Mouse (Mus musculus): ENCODE results near the gene Rab1b.
"Not testable (repeated sequence)": the region's sequence is repeated elsewhere in the genome, so short reads cannot be mapped to it uniquely, and the experiment has no call there.

Gene Rab1b

GRCm38 (mm10) chr19:5106731-5107191 is at the start of gene Rab1b:
Rab1b (minus strand) TSS chr19:5107072.
- peak; percentile 96 for DNase-seq

- no peak for DNase-seq
These were observed 45.4 kb upstream of the Rab1b start for GRCm38 (mm10) chr19:5152261-5152660.

GRCm38 (mm10) chr19:5151741-5152140 is 44.9 kb upstream of the Rab1b start:
- no peak for DNase-seq

GRCm38 (mm10) chr19:5151331-5151730 is 44.5 kb upstream of the Rab1b start:
- peak; percentile 21 to 58 for DNase-seq

GRCm38 (mm10) chr19:5150358-5150757 is 43.5 kb upstream of the Rab1b start:
- no peak for DNase-seq

- not testable (repeated sequence) for DNase-seq
These were observed 42.2 kb upstream of the Rab1b start for GRCm38 (mm10) chr19:5149041-5149440.

GRCm38 (mm10) chr19:5139640-5140039 is 32.8 kb upstream of the Rab1b start:
- DNase-seq = peak in 1 of 2 experiments; percentile 51

GRCm38 (mm10) chr19:5131237-5131636 is 24.4 kb upstream of the Rab1b start:
- no peak for DNase-seq

GRCm38 (mm10) chr19:5129770-5130169 is 22.9 kb upstream of the Rab1b start:
- DNase-seq = no peak

- DNase-seq = no peak
These were observed 17.3 kb upstream of the Rab1b start for GRCm38 (mm10) chr19:5124055-5124614.

- no peak for DNase-seq
These were observed 16.4 kb upstream of the Rab1b start for GRCm38 (mm10) chr19:5123241-5123640.

- no peak for DNase-seq
These were observed 15.6 kb upstream of the Rab1b start for GRCm38 (mm10) chr19:5122492-5122891.

GRCm38 (mm10) chr19:5118384-5118698 is 11.5 kb upstream of the Rab1b start, which contains the start of gene Klc2:
Klc2 (minus strand) TSS chr19:5118560.
- no peak for DNase-seq

GRCm38 (mm10) chr19:5117494-5118383 is 10.9 kb upstream of the Rab1b start:
- DNase-seq = peak; percentile 80 to 84

- DNase-seq = no peak
These were observed 6.9 kb upstream of the Rab1b start for GRCm38 (mm10) chr19:5113783-5114182.

- DNase-seq = no peak
These were observed 3.0 kb upstream of the Rab1b start for GRCm38 (mm10) chr19:5109659-5110453.

- DNase-seq = no peak
These were observed 1.8 kb upstream of the Rab1b start for GRCm38 (mm10) chr19:5108702-5109101.

GRCm38 (mm10) chr19:5108271-5108575 is 1.4 kb upstream of the Rab1b start:
- DNase-seq = no peak

- no peak for DNase-seq
These were observed 841 bp upstream of the Rab1b start for GRCm38 (mm10) chr19:5107556-5108270.

- DNase-seq = no peak
These were observed 798 bp downstream of the Rab1b start for GRCm38 (mm10) chr19:5106074-5106473.

GRCm38 (mm10) chr19:5098363-5099143 is 8.3 kb downstream of the Rab1b start, which contains the start of gene Cnih2:
Cnih2 (minus strand) TSS chr19:5098521.
- DNase-seq = peak in 1 of 2 experiments; percentile 64

Data from spleen, adult 18-20 months (tissue).